In genomic region chr5:18177810-18178209, GRCm38 (mm10) we compare ENCODE assay signal across 16 mouse cellular contexts.
"Had no signal": no experiment of that assay in that cellular context is flagged by ENCODE, and none has a peak within 500 bp of the region (broad histone marks: within the 10 kb centered on the region; RNA-seq: fewer than 3 reads in every experiment).

No protein-coding gene starts in this region.

- DNase-seq: retina, postnatal 1 day; right cerebral cortex, adult 18-20 months; right cerebral cortex, postnatal 14 days; right cerebral cortex, postnatal 25 days; right cerebral cortex, postnatal 4 days; spleen, adult 18-20 months; thymus, adult 18-20 months; thymus, adult 2 months; thymus, postnatal 14 days; thymus, postnatal 25 days; thymus, postnatal 36 days; thymus, postnatal 4 days had no signal

- H3K9ac ChIP-seq: neural tube, embryonic 13.5 days; neural tube, embryonic 15.5 days; stomach, embryonic 15.5 days had no signal

- H3K27ac ChIP-seq: neural tube, embryonic 13.5 days; neural tube, embryonic 15.5 days; stomach, embryonic 15.5 days; stomach, postnatal 0 days had no signal

- H3K4me2 ChIP-seq: neural tube, embryonic 13.5 days; neural tube, embryonic 15.5 days; stomach, embryonic 15.5 days had no signal

- H3K36me3 ChIP-seq: neural tube, embryonic 13.5 days; neural tube, embryonic 15.5 days; stomach, embryonic 15.5 days had no signal

- H3K4me1 ChIP-seq: neural tube, embryonic 13.5 days; neural tube, embryonic 15.5 days; stomach, embryonic 15.5 days had no signal

- H3K4me3 ChIP-seq: neural tube, embryonic 13.5 days; neural tube, embryonic 15.5 days; stomach, embryonic 15.5 days had no signal

- H3K9me3 ChIP-seq: neural tube, embryonic 13.5 days; neural tube, embryonic 15.5 days; stomach, embryonic 15.5 days had no signal

- H3K27me3 ChIP-seq: neural tube, embryonic 13.5 days; neural tube, embryonic 15.5 days; stomach, embryonic 15.5 days had no signal
